Mouse (Mus musculus) frontal cortex, postnatal 14 days (tissue): ENCODE data around the gene Olfr804.

ENCODE experiments used
- DNase-seq, 2 experiments: peaks; one replicate each; pipeline ENCODE4 v3.0.0; 2022; ENCODE audit warnings: low spot score in 2 of 2

The Olfr804 gene

DNA sequence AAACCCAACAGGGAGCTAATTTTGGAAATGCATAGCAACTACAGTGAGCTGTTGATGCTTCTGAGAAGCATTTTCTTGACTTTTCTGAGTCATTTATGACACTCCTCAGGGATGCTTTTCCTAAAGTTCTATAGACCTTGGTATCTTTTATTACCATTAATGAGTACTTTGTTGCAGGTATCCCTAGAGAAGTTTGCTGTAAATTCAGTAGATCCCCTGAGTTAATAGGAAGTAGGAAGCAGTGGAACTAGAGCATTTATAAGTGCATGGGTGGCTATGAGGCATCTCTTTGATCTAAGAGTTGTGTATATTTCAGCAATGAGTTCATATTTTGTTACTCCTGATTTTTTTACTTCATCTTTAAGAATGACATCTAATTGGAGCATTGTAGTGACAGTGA is at the start of gene Olfr804:
Olfr804 (plus strand) TSS at position 301 of the 400 bp plus-strand sequence.
- no peak for DNase-seq

DNA sequence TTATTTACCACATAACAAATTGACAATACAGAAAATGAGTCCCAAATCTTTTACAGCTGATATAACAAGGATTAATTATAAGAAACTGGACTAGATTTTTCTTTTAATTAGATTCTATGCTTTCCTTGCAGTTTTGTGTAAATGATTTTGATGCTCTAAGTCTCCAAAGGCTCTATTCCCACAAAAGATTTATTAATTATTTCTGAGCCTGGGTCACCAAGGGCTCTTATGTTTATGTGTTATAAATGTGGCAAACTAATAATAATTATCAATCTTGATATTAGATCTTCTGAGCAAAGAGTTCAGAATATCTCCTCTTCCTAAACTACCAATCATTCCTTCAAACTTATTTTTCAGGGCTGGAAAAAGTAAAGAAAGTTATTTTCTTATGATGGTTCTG is 45.6 kb upstream of the Olfr804 start, which contains the start of gene Olfr800:
Olfr800 (plus strand) TSS at position 301 of the 400 bp plus-strand sequence.
- DNase-seq = no peak

DNA sequence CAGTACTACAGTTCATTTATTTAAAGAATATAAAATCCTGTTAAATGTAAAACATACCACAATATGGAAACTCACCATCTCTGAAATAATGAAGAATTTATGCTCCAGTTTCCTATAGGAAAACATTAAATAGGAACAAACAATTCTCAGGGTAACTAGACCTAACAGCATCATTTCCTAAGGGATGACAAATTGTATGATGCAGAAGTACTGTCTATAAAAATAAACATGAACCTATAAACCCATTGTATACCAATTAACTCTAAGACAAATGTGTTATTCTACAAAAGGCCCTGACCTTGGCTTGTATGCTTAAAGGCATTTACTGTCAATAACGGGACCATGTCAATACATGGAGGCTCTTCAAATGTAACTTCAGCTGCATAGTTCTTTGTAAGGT is 29.2 kb upstream of the Olfr804 start, which contains the start of gene Olfr801:
Olfr801 (minus strand) TSS at position 101 of the 400 bp plus-strand sequence.
- no peak for DNase-seq

DNA sequence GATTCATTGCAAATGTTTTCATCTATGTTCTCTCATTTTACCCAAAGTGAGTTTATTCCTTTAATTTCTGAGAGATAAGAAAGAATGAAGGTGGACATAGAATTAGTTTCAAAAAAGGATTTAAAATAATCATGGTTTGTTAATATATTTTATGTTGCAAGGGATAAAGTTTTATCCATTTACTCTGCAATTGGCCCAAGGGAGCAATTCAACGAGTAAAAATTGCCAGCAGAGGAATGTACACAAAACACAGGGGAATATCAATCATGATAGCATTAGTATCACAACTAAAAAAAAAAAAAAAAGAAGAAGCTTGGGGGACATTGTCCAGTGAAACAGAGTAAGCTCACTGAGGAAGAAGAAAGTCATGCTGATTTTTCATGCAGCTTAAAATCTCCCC is 14.9 kb upstream of the Olfr804 start, which contains the start of gene Olfr802:
Olfr802 (minus strand) TSS at position 101 of the 400 bp plus-strand sequence.
- DNase-seq = no peak

DNA sequence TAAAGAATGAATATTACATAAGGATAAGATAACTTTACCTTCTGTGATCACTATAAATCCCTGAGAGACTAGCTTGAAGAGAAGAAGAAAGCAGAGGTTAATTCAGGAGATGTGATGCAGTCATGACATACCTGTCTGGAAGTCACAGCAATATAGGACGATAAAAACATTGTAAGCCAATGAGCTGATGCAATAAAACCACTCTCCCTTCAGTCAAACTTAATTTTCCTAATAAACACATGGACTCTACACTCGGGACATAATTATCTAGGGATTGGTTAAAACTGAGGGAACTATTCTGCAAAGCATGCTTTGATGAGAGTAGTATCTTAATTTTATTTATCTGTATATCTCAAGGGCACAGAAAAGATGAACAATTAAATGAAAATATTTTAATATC is 8.8 kb upstream of the Olfr804 start, which contains the start of gene Olfr803:
Olfr803 (minus strand) TSS at position 101 of the 400 bp plus-strand sequence.
- no peak for DNase-seq

DNA sequence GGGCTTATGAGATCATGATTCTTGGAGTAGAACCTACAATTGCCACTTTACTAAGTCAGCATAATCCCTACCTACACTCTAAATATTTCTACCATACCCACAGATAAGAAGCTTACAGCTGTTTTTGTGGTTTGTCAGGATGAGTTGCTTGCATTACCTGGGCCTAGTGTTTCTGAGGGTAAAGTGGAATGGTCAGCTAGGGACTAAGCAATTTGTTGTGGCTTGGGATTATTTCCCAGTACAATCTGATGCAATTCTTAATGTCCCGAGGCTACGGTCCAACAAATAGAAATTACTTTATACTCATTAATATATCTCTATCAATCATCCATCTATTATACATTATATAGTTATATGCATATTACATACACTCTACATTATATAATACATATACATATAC is 26.3 kb downstream of the Olfr804 start, which contains the start of gene Olfr805:
Olfr805 (minus strand) TSS at position 101 of the 400 bp plus-strand sequence.
- no peak for DNase-seq

DNA sequence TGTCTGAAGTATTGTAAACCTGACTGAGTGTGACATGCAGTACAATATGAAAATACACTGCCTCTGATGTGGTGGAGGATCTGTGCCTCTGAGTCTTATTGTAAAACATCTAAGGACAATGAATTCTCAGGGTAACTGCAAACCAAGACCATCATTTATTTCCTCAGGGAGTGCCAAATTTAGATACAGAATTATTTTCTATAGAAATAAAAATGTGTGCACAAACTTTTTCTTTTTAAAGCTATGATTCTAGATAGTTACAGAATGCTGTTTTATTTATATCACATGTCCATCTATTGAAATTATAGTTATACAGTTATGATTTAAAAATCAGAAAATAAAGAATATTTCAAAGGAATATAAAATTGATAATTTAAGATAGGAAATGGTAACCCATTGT is 38.8 kb downstream of the Olfr804 start, which contains the start of gene Olfr806:
Olfr806 (minus strand) TSS at position 101 of the 400 bp plus-strand sequence.
- no peak for DNase-seq

DNA sequence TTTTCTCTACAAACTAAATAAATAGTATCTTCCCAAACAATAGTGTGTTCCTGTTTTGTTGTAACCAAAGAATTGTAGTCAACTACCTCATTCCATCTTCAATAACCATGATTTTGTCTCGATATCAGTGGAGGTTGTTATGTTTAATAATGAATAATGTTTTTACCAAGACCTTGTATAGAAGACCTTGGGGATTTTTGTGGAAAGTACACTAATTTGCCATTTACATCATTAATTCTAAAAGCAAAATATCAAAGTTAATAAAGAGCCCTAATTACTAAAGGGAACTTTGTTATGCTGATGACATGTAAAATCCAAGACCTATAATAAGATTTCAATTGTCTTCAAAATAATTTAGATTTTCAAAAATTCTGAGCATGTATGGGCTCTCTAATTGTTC is 54.7 kb downstream of the Olfr804 start, which contains the start of gene Olfr807:
Olfr807 (minus strand) TSS at position 101 of the 400 bp plus-strand sequence.
- no peak for DNase-seq
